Mouse (Mus musculus) small intestine, adult 2 months (tissue): Measurements from ENCODE around the gene Gdap1l1.

ENCODE experiments used
- CTCF ChIP-seq: fragments of 200-500 bp; IDR thresholded peaks from 2 replicates; pipeline ENCODE4 v1.5.1; 2012; ENCODE audit warnings: low read depth, mild to moderate bottlenecking, control low read depth, inconsistent platforms, low read length, moderate library complexity, mixed read lengths; ENCODE audit not compliant: insufficient replicate concordance, insufficient read length; ENCODE audit errors: extremely low read depth
- POLR2A ChIP-seq: fragments of 200-500 bp; IDR thresholded peaks from 2 replicates; pipeline ENCODE4 v1.6.1; 2012; ENCODE audit warnings: low read depth, mild to moderate bottlenecking, control low read depth, inconsistent platforms, low read length, moderate library complexity

DNA sequence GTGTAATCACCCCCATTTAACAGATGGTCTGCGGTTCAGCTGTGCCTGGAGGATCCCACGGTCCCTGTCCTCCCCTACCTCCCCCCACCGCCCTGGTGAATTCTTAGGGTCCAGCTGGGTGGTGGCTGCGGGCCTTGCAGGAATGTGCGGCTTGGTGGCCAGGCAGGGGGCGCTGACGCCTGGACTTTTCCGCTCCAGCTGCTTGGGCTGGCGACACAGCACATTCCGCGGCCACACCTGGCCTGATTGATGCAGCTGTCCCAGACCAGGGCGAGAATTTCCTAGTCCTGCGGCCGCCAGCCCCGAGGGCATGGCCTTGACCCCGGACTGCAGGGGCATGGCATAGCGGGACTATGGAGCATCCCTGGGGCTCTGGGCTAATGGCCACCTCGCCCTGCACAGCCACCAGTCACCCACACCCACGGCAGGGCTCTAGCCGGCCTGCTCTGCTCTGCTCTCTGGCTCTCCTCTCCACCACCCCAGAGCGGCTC, 43.3 kb downstream of the Gdap1l1 start:
- TF ChIP-seq CTCF (peak; percentile 32; the same call in 1 of the 2 replicates), POLR2A (no peak)
